Mouse (Mus musculus) limb, embryonic 15.5 days (tissue): ENCODE results near the gene Zscan26. TPM values are rescaled to one million over a fixed set of nuclear protein-coding genes. Genes with fewer than 3 reads are reported as not detected.
A peak's percentile ranks its signal among the peaks of the same experiment; 100 is the strongest.
"Not testable (repeated sequence)": the region's sequence is repeated elsewhere in the genome, so short reads cannot be mapped to it uniquely, and the experiment has no call there.

Source experiments
- ATAC-seq: fragments of 200-750 bp; cut with Nextera tagmentation; 2 replicates; pipeline ENCODE4 v1.8.0; 2017; ENCODE audit warnings: low read depth, moderate TSS enrichment; ENCODE audit not compliant: insufficient number of reproducible peaks, low FRiP score, low TSS enrichment
- H3K27ac ChIP-seq: fragments of 300-500 bp; sonication (generic); 2 replicates; pipeline ENCODE4 v1.5.1; 2015; ENCODE audit warnings: moderate library complexity, mild to moderate bottlenecking, inconsistent platforms
- H3K27me3 ChIP-seq: fragments of 300-500 bp; sonication (generic); 2 replicates; pipeline ENCODE4 v1.6.1; 2015; ENCODE audit warnings: inconsistent platforms
- H3K36me3 ChIP-seq: fragments of 300-500 bp; sonication (generic); 2 replicates; pipeline ENCODE4 v1.6.1; 2015; ENCODE audit warnings: inconsistent platforms
- H3K4me1 ChIP-seq: fragments of 300-500 bp; sonication (generic); 2 replicates; pipeline ENCODE4 v1.6.1; 2015; ENCODE audit warnings: inconsistent platforms
- H3K4me2 ChIP-seq: fragments of 300-500 bp; sonication (generic); 2 replicates; pipeline ENCODE4 v1.6.1; 2015; ENCODE audit warnings: mild to moderate bottlenecking, inconsistent platforms
- H3K4me3 ChIP-seq: fragments of 300-500 bp; sonication (generic); 2 replicates; pipeline ENCODE4 v1.5.1; 2015; ENCODE audit warnings: mild to moderate bottlenecking, inconsistent platforms
- H3K9ac ChIP-seq: fragments of 300-500 bp; sonication (generic); 2 replicates; pipeline ENCODE4 v1.6.1; 2015; ENCODE audit warnings: inconsistent platforms
- H3K9me3 ChIP-seq: fragments of 300-500 bp; sonication (generic); 2 replicates; pipeline ENCODE4 v1.6.1; 2016; ENCODE audit warnings: inconsistent platforms
- WGBS: fragments of 180-500 bp; shearing (Covaris S2); methylation state at CpG from one replicate; pipeline ENCODE4 v1.1.7; 2015; 5-methylcytosine and 5-hydroxymethylcytosine counted together
- microRNA counts: library from miRNA; unstranded; fragments of <30 nt; microRNA quantifications from one replicate; lab custom pipeline; 2016
- microRNA-seq: library from miRNA; unstranded; fragments of <30 nt; microRNA quantifications from one replicate; pipeline ENCODE4, GENCODE M21; 2016
- polyA plus RNA-seq: library from polyadenylated mRNA; unstranded; fragments of >200 nt; fragmentation: Nextera tagmentation; extraction: Ambion mirVana; gene quantifications from 2 replicates; pipeline ENCODE4 v1.2.1, GENCODE M21; 2015

The Zscan26 gene
- polyA plus RNA-seq, 1 experiment from 2014 or later, result 26.3 TPM

- no peaks in the 10 kb centered on the region for H3K9me3 ChIP-seq
- no peak overlapping the region for H3K27ac ChIP-seq
- H3K27me3 ChIP-seq, result no peaks in the 10 kb centered on the region
- peaks cover 11% of the 10 kb centered on the region; the same call in 1 of the 2 replicates for H3K4me1 ChIP-seq
- H3K9ac ChIP-seq, result no peak overlapping the region
- WGBS, result 79% methylated on average over 3 of the region's 3 CpGs
- no peak for ATAC-seq
- peak overlapping the region; percentile 83 for H3K4me3 ChIP-seq
- peaks cover 22% of the 10 kb centered on the region for H3K36me3 ChIP-seq
- peak overlapping the region; percentile 44 for H3K4me2 ChIP-seq
These were observed 52.4 kb downstream of the Zscan26 start for GRCm38 (mm10) chr13:21401166-21401565.

GRCm38 (mm10) chr13:21397486-21397885 is 56.0 kb downstream of the Zscan26 start:
- no peak overlapping the region for H3K9ac ChIP-seq
- no peak overlapping the region for H3K27ac ChIP-seq
- no peak for ATAC-seq
- peaks cover 54% of the 10 kb centered on the region for H3K36me3 ChIP-seq
- H3K27me3 ChIP-seq, result no peaks in the 10 kb centered on the region
- H3K4me3 ChIP-seq, result no peak overlapping the region
- H3K4me1 ChIP-seq, result peaks cover 11% of the 10 kb centered on the region; the same call in 1 of the 2 replicates
- H3K4me2 ChIP-seq, result no peak overlapping the region
- H3K9me3 ChIP-seq, result no peaks in the 10 kb centered on the region
- WGBS, result 82% methylated on average over 2 of the region's 2 CpGs

- not testable (repeated sequence) for ATAC-seq, H3K4me1 ChIP-seq, H3K27me3 ChIP-seq, H3K9ac ChIP-seq, H3K4me2 ChIP-seq, H3K9me3 ChIP-seq, H3K4me3 ChIP-seq, H3K27ac ChIP-seq
- 94% methylated on average over 14 of the region's 18 CpGs for WGBS
- H3K36me3 ChIP-seq, result peaks cover 68% of the 10 kb centered on the region
These were observed 57.5 kb downstream of the Zscan26 start for GRCm38 (mm10) chr13:21396048-21396447.

- ATAC-seq, result no peak
- no peaks in the 10 kb centered on the region for H3K27me3 ChIP-seq
- H3K4me1 ChIP-seq, result 0 out of 2 replicates have a peak, but pooled peaks cover 3% of the 10 kb centered on the region
- no peak overlapping the region for H3K4me2 ChIP-seq
- no peak overlapping the region for H3K27ac ChIP-seq
- H3K9ac ChIP-seq, result no peak overlapping the region
- 85% methylated on average over 6 of the region's 6 CpGs for WGBS
- H3K9me3 ChIP-seq, result no peaks in the 10 kb centered on the region
- H3K4me3 ChIP-seq, result no peak overlapping the region
- peaks cover 72% of the 10 kb centered on the region for H3K36me3 ChIP-seq
These were observed 57.9 kb downstream of the Zscan26 start for GRCm38 (mm10) chr13:21395623-21396022.

- H3K4me1 ChIP-seq, result 0 out of 2 replicates have a peak, but pooled peaks cover 3% of the 10 kb centered on the region
- no peak overlapping the region for H3K9ac ChIP-seq
- H3K27me3 ChIP-seq, result no peaks in the 10 kb centered on the region
- H3K9me3 ChIP-seq, result no peaks in the 10 kb centered on the region; the same call in 1 of the 2 replicates
- 86% methylated on average over 1 of the region's 1 CpGs for WGBS
- H3K4me2 ChIP-seq, result no peak overlapping the region
- H3K36me3 ChIP-seq, result peaks cover 76% of the 10 kb centered on the region
- no peak overlapping the region for H3K27ac ChIP-seq
- no peak for ATAC-seq
- no peak overlapping the region for H3K4me3 ChIP-seq
These were observed 58.3 kb downstream of the Zscan26 start for GRCm38 (mm10) chr13:21395211-21395610.

MicroRNAs encoded within 50 kb of the gene (microRNA counts, 519-probe panel; counts per million panel counts)
- microRNA mmu-miR-1896 (lab: Ali Mortazavi, UCI), result 2,914 counts per million, percentile 66 among the panel's probes with 10 or more counts

Small RNAs within 50 kb of the gene (microRNA-seq; reads per million reads assigned to microRNA genes)
- gene Mir1896 (not detected), gene Mir6942 (not detected)

Other genes with a start within 250 kb of the Zscan26 start
- not detected in 2 replicates for gene Gpx5, start 161.0 kb downstream of the Zscan26 start, polyA plus RNA-seq
- gene Gpx6, start 141.6 kb downstream of the Zscan26 start, polyA plus RNA-seq, result 0.23 TPM in 1 of 2 replicates, not detected in the other
- gene Olfr1367, start 106.8 kb downstream of the Zscan26 start, polyA plus RNA-seq, result not detected in 2 replicates
- gene Zscan12, start 90.9 kb downstream of the Zscan26 start, polyA plus RNA-seq, result 9.2 and 10.2 TPM in 2 replicates
- gene Zkscan3, start 51.0 kb downstream of the Zscan26 start, polyA plus RNA-seq, result 84.1 and 85.7 TPM in 2 replicates
- 2.4 and 2.5 TPM in 2 replicates for gene Pgbd1, start 12.7 kb downstream of the Zscan26 start, polyA plus RNA-seq
- gene Nkapl, start 14.8 kb upstream of the Zscan26 start, polyA plus RNA-seq, result 2.2 and 2.3 TPM in 2 replicates
- 3.4 and 4.1 TPM in 2 replicates for gene Zkscan4, start 25.2 kb upstream of the Zscan26 start, polyA plus RNA-seq
- gene Gm10065, start 25.7 kb upstream of the Zscan26 start, polyA plus RNA-seq, result not detected in 2 replicates
- 0.19 and 0.41 TPM in 2 replicates for gene AK157302, start 41.5 kb upstream of the Zscan26 start, polyA plus RNA-seq
- gene Gm11273, start 47.7 kb upstream of the Zscan26 start, polyA plus RNA-seq, result 5.2 and 7.3 TPM in 2 replicates
- gene Zkscan8, start 77.4 kb upstream of the Zscan26 start, polyA plus RNA-seq, result 6.1 TPM in 2 replicates
- 0.17 and 0.18 TPM in 2 replicates for gene Olfr1366, start 89.1 kb upstream of the Zscan26 start, polyA plus RNA-seq
- not detected in 2 replicates for gene Olfr1535, start 106.2 kb upstream of the Zscan26 start, polyA plus RNA-seq
- gene Olfr1364, start 128.0 kb upstream of the Zscan26 start, polyA plus RNA-seq, result not detected in 2 replicates
- gene Olfr1362, start 160.3 kb upstream of the Zscan26 start, polyA plus RNA-seq, result not detected in 2 replicates
- not detected in 2 replicates for gene Olfr11, start 188.8 kb upstream of the Zscan26 start, polyA plus RNA-seq
- not detected in 2 replicates for gene Olfr1361, start 209.7 kb upstream of the Zscan26 start, polyA plus RNA-seq
- not detected in 2 replicates for gene Olfr1360, start 223.7 kb upstream of the Zscan26 start, polyA plus RNA-seq
- gene Olfr1359, start 244.4 kb upstream of the Zscan26 start, polyA plus RNA-seq, result not detected in 2 replicates